Mouse (Mus musculus): Measurements from ENCODE around the gene Gpr108.
"Not testable (repeated sequence)": the region's sequence is repeated elsewhere in the genome, so short reads cannot be mapped to it uniquely, and the experiment has no call there.

The Gpr108 gene

DNA sequence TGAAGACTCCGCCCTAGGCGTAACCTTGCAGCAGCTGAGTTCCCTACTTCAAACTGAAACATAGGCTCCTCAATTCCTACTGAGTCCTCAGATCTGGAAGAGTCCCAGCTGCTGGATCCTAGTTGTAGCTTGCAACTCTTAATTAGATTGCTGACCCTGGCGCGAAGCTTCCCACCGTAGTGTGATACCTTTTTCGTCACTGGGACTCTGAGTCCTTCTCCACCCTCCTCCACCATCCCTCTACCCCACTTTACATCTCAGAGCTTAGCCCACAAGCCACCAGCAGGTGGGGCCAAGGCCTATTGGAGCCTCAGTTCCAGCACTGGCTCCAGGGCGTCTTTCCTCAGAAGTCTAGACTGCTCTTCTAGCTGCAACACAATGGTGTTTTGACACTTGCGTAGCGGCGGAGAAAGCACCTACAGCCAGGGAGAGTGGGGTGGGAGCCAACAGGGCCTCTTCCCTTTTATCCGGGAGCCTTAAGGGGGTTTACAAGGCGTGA lies at the start of gene Gpr108:
TSS of gene Gpr108 (minus strand) at position 246 of the 499 bp plus-strand sequence.
- DNase-seq (ENCODE audit: low read depth, low spot score), result peak; percentile 95

DNA sequence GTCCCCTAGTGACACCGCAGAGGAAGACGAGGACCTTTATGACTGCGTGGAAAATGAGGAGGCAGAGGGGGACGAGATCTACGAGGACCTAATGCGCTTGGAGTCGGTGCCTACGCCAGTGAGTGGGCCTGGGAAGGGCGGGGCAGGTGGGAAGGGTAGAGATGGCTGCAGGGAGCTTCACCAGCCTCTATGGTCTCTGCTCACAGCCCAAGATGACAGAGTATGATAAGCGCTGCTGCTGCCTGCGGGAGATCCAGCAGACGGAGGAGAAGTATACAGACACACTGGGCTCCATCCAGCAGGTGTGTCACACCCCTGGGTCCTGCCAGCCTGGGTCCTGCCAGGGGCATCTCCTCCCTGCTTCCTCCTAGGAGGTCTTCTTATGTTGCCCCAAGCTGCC lies 48.8 kb upstream of the Gpr108 start:
- DNase-seq (ENCODE audit: low read depth, low spot score), result no peak

DNA sequence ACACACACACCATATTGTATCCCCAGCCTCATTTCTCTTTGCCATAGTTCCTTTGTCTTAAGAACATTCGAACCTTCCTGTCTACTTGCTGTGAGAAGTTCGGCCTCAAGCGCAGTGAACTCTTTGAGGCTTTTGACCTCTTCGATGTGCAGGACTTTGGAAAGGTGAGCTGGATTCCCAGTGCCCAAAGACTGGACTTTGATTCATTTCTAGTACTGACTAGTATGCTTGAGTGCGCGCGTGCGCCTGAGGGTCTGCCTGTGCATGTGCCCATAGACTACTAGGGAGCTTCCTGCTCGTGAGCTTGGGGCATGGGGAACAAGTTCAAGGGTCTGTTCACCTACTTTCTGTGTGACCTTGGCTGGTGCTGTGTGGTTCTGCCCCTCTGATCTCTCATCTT lies 47.7 kb upstream of the Gpr108 start:
- DNase-seq (ENCODE audit: low read depth, low spot score), result no peak

DNA sequence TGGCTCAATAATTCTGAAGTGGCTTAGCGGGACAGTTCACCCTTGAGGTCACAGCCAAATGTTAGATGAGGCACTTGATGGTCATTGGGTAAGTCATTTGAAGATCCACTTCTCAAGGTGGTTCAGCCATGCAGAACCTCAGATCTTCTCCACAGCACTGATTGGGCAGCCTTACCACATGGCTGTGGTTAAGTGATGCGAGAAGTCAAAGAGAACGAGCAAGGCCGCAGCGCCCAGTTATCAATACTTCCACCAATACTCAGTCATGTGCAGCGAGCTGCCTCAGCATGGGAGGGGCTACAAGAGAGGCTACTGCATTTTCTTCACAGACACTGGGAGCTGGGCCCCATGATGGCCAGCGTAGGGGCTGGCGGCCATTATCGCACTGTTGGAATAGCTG lies 44.7 kb upstream of the Gpr108 start:
- no peak for DNase-seq (ENCODE audit: low read depth, low spot score)

DNA sequence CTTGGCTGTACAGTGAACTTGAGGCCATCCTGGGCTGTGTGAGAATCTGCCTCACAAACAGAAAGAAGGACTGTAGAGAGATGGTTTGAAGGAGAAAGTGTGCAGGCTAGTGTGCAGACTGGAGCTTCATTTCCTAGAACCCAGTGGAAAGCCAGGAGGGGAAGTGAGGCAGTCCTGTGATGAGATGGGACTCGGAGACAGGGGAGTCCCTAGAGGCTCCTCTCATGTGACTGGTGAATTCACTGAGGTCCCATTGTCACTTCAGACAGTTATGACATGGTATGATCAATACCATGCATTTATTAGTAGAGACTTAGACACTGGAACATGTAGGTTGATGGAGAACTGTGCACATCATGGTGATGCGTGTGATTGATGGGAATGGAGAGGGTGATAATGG lies 44.1 kb upstream of the Gpr108 start:
- no peak for DNase-seq (ENCODE audit: low read depth, low spot score)

DNA sequence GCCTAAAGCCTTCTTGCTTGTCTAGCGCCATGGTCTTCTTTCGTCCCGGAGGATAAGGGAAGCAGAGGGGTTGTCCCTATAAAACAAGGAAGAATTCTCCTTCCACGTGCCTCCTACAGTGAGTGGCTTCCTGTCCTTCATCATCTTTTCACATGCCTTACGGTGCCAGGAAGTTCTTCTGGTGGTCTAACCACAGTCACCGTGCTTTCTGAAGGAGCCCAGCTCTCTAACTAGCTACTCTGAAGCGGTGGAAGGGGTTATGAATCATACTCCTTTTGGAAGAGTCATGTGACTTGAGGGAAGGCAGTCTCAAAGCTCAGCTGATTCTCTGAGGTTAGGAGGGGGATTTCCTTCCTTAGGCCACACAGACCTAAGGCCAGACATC lies 42.4 kb upstream of the Gpr108 start:
- DNase-seq (ENCODE audit: low read depth, low spot score), result no peak

DNA sequence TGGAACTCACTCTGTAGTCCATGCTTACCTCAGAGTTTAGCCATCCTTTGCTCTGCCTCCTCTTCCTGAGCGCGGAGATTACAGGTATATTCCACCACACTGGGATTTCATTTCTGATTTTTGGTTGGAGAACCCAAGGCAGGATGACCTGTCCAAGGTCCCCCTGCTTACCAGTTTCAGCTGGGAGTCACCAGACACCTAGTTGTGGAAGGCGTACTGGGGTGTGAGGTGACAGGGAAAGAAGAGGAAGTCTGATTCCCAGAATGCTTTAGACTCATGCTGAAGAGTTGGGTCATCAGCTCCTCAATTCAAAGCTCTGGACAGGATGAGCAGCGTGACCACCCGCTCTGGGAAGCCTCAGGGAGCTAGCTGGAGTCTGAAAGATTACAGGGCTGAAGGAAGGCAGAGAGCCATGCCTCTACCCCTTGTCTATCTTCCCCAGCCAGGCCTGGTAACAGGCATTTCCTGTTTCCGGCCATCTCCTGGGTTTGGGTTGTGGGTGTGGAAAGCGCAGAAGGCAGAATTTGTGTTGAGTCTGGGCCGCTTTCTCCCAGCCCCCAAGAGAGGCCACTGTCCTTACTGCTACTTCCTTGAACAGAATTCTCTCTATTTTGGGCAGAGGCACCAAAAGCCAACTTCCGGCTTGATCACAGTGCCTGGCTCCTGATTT lies 41.9 kb upstream of the Gpr108 start:
- no peak for DNase-seq (ENCODE audit: low read depth, low spot score)

DNA sequence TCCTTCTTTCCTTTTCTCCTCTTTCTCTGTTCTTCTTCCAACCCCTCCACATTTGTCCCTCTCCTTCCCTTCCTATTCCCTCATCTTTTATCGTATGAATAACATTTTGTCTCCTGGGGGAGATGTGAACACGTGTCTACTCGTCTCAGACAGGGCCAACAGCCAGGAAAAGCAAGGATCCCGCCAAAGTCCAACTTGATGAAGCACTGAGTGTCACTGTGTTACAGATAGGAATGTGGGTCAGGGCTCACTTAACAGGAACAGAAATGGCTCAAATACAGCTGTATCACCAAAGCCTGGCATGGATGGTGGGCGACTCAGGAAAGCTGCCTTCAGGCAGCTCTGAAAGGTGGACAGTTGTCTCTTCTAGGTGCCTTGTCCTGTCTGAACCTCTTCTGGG lies 41.0 kb upstream of the Gpr108 start:
- DNase-seq (ENCODE audit: low read depth, low spot score), result no peak

DNA sequence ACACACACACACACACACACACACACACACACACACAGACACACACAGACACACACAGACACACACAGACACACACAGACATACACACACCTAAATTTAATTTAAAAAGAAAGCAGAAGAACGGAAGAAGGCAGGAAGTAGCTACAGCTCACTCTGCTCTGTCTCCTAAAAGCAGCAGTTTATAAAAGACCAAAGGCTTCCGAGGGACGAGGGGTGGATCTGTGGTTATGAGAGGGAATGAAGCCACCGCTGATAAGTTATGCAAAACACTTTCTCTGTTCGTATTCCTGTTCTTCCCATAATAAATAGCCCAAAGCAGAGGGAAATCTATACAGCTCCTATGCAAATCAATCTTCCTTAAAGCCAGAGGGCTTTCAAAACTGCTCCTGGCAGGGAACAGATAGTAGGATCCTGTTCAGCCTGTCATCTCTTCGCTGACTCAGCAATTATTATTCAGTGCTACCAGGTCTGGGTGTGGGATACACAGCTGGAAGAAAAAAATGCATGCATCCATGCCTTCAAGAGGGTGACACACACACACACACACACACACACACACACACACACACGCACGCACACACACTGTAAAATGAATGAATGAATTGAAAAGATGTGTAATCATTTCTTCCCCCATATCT lies 38.6 kb upstream of the Gpr108 start:
- no peak for DNase-seq (ENCODE audit: low read depth, low spot score)

DNA sequence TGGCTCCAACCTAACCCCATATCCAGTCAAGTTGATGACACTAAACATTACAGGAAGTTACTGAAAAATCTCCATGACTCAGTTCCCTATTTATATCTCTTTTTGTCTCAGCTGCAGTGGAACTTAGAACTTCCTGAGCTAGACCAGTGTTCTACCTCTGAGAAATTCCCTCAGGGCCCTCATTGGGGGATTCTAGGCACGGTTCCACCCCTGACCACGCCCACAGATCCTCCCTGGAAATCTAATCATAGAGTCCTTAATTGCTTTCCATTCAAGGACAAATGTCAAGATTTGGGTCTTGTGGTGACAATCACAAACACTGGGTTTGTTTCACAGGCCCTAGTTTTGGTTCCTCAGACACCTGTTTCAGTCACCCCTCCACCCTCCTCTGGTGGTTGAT lies 36.8 kb upstream of the Gpr108 start:
- peak; percentile 83 for DNase-seq (ENCODE audit: low read depth, low spot score)

DNA sequence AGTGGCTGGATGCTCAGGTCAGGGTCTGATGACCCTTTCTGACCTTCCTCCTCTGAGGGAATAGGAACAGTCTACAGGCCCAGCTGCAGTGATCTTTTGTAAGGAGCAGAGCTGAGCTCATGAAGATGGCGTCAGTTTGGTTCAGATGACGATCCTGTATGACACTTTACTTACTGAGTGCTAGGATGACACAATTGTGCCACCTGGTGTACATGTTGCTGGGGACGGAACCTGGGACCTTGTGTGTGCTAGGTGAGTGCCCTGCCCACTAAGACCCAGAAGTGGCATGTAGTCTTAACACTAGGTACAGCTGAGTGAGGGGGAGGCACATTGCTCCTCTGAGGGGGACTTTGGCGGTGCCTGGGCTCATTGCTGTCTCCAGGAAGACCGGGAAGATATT lies 35.7 kb upstream of the Gpr108 start:
- peak; percentile 29 for DNase-seq (ENCODE audit: low read depth, low spot score)

DNA sequence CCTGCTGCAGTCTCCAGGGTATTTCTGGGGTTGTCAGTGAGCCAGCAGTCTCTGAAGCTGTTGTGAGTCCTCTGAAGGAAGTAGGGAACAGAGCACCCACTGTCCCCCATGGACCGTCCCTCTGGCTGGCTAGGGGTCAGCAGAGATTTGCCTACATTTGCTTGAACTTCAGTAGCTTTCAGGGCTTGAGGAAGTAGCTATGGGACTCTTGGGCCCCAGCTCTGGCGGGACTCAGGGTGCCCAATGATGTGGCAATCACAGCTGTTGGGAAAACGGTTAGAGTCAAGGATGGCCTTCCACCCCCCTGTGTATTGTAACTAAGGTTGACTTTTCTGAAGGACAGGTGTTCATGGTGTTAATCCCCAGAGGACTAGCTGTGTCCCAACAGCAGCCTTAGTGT lies 32.2 kb upstream of the Gpr108 start:
- peak; percentile 49 for DNase-seq (ENCODE audit: low read depth, low spot score)

DNA sequence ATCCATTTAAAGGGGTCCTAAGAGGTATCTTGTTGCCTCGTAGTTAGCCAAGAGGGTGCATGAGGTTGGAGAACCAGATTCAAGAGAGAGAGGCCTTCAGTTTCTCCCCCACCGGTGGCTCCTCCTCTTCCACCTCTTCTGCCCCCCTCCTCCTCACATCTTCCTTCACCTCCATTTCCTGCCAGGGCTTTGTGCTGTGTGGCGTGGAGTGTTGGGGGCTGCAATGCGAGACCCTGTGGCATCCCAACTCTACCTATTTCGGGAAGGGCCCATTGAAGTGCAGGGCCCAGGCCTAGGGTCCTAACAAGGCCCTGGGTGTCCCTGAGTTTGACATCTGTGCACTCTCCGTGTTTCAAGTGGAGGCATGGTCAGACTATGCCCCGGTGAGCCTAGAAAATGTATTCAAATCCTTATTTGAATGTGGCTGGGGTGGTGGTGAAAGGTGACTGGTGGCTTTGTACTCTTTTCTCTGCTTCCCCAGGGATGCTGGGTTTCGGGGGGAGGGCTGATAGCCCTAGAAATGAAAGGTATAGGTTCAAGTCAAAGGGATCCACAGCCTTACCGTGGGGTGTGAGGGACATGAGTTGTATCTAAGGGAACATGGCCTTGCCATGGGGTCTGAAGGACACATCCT lies 31.5 kb upstream of the Gpr108 start:
- DNase-seq (ENCODE audit: low read depth, low spot score), result peak; percentile 87

DNA sequence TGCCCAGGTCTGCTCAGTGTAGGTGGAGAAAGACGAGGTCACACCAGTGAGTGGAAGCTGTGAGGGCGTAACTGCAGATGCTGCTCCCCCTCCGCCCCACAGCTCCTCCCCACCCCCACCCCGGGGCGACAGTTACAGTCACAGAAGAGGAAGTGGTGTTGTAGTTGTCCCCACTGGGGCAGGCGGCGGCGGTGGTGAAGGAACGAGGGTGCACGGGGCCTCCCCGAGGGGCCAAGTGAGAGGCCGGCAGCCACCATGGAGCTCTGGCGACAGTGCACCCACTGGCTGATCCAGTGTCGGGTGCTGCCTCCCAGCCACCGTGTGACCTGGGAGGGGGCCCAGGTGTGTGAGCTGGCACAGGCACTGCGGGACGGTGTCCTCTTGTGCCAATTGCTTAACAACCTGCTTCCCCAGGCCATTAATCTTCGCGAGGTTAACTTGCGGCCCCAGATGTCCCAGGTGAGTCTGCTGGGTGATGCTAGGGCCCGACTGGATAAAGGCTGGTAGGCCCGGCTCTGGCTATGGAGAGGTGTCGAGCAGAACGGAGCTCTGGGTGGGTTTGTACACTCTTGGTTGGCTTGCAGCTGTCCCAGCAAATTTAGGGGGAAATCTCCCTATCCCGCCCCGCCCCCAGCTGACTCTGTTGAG lies 30.8 kb upstream of the Gpr108 start, which contains the start of gene Vav1:
TSS of gene Vav1 (plus strand) at position 158 of the 648 bp plus-strand sequence.
- peak; percentile 94 for DNase-seq (ENCODE audit: low read depth, low spot score)

DNA sequence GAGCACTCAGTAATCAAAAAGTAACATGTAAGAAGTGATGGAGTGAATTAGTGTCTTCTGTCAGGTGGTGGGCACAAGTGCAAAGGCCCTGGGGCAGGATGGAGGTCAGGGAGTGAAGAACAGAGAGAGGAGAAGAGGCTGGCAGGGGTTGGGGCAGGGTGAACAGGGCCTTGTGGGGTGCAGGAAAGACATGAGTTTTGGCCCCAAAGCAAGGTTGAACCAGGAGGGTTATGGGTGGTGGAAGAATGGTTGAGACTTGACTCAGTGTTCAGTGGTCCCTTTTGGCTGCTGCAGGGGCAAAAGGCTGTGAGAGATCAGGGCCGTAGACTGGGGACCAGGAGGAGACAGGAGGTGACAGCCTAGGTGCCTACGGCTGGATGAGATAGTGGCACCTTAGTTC lies 30.3 kb upstream of the Gpr108 start:
- DNase-seq (ENCODE audit: low read depth, low spot score), result no peak

DNA sequence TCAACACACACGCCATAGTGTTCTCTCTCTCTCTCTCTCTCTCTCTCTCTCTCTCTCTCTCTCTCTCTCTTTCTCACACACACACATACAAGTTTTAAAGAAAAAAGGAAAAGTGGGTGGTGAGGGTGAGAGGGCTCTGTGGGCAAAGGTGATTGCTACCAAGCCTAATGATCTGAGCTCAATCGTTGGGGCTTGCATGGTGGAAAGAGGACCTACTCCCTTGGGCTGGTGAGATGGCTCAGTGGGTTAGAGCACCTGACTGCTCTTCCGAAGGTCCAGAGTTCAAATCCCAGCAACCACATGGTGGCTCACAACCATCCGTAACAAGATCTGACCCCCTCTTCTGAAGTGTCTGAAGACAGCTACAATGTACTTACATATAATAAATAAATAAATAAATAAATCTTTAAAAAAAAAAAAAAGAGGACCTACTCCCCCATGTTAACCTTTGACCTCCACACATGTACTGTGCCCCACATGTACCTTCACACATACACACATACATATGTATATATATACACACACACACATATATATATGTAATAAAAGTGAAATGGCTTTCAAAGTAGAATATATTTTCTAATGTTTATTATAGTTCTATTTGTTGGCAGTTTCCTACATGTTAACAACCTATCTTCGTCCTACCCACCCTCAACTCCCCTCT lies 29.5 kb upstream of the Gpr108 start:
- not testable (repeated sequence) for DNase-seq (ENCODE audit: low read depth, low spot score)

DNA sequence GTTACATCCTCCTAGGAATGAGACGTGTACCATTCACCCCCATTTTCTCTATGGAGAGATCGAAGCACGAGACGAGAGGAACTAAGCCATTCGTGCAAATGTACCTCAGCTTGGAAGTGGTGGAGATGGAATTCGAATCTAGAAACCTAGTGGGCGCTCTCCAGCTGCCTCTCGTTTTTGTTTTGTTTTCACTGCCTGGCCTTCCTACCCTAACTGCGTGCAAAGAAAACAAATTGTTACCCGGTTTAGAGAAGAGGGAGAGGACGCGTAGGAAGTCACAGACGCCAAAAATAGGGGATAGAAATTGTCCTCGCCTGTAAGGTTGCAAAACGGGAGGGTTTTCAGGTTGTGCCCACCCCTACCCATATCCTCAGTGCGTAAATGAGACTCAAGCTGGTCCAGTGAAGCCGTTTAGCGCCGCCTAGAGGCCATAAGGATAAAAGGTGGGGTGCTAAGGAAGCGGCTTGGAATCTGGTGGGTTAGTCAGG lies 28.4 kb upstream of the Gpr108 start:
- DNase-seq (ENCODE audit: low read depth, low spot score), result peak; percentile 92

DNA sequence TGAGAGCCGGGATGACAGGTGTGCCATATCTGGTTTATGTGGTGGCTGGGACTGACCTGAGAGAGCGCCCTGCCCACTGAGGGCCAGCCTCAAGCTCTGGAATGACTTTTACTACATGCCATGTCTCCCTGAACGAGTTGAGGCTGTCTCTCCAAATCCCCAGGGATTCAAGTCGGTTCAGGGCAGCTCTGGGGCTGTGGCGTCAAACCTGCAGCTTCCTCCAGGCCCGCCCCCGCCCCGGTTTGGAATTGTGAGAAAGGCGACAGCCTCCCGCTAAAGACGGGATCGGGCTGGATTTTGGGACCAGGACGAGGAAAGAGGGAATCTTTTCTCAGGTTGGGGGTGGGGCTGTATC lies 27.7 kb upstream of the Gpr108 start:
- no peak for DNase-seq (ENCODE audit: low read depth, low spot score)

DNA sequence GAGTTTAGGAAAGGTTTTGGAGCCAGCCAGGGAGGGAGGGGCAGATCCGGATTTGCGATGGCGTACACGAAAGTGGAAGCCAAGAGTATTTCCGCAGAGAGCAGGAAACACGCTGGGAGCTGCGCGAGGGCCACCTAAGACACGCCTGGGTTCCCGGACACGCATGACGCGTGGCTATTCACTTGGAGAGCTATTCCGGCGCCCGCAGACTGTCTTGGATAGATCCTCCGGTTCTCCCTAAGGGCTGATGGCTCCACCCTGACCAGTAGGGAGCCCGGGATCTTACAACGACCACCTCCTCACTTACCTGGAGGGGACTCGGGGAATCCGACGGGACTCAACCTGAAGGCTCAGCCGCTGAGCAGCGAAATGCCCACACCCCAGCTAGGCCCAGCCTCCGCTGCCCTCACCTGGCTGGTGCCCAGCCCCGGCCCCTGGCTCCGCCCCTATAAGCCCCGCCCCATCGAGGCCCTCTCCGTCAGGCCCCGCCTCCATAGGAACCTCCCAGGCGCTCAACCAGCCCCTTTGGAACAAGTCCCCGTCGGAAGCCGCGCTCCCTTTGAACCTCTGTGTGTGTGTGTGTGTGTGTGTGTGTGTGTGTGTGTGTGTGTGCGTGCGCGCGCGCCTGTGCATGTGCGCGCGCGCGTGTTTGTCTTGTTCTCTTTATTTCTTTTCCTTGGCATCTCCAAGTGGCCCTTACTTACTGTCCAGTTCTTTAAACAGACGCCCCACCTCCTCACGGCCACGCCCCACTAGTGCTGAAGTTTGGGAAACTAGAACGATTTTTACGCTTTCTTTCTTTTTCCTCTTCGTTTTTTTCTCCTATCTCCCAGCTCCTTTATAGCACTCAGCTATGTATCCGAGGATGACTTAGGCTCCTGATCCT lies 27.1 kb upstream of the Gpr108 start:
- peak; percentile 92 for DNase-seq (ENCODE audit: low read depth, low spot score)

DNA sequence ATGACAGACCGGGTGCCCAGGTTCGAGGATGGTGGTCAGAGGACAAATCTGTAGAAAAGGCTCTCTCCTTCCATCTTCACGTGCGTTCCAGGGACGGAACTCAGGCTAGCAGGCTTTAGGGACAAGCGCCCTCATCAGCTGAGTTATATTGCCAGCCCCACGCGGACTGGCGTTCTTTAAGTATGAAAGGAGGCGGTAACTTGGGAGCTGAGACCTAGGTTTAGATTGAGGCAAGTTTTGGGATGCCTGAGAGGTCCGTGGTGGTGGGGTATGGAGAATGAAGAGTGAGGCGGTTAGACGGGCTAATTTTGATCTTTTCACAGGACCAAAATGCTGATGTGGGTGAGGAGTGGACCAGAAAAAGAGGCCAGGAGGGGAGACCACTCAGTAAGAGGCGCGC lies 26.4 kb upstream of the Gpr108 start:
- no peak for DNase-seq (ENCODE audit: low read depth, low spot score)

DNA sequence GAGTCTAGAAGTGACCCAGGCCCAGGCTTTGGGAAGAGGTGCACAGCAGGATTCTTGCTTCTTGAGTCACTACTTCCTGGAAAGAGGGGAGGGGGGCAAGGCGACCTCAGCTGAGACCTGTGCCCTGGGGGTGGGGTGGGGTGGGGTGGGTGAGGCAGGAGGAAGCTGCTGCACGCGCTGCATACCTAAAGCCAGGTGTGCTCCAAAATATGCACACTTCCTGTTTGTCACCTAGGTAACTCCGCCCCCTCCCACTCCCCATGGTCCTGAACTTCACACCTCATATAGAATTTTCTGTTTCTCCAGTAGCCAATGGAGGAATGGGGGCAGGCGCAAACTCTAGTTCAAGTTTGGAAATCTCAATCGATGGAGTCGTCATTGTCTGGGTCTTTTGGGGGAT lies 25.6 kb upstream of the Gpr108 start:
- DNase-seq (ENCODE audit: low read depth, low spot score), result peak; percentile 25

Measured in A20 (cell line).